In genomic region chr7:125720370-125720769, GRCm38 (mm10) we compare ENCODE assay signal across 10 mouse cellular contexts. TPM values are rescaled to one million over a fixed set of nuclear protein-coding genes. Genes with fewer than 3 reads are reported as not detected.
DNase-seq lines count a peak whose midpoint lies in the region; ATAC-seq lines count a peak whose summit lies in the region.
"Had no signal": no experiment of that assay in that cellular context is flagged by ENCODE, and none has a peak within 500 bp of the region (broad histone marks: within the 10 kb centered on the region; RNA-seq: fewer than 3 reads in every experiment).

No protein-coding gene starts in this region.

- no peaks in the 10 kb centered on the region for H3K9me3 ChIP-seq in hindbrain, embryonic 15.5 days
- H3K9me3 ChIP-seq in hindbrain, embryonic 16.5 days (ENCODE audit: control insufficient read depth, low read length), result no peaks in the 10 kb centered on the region
- no peaks in the 10 kb centered on the region for H3K9me3 ChIP-seq in heart, embryonic 11.5 days (replicated peaks; ENCODE audit: control insufficient read depth, low read length)
- no peaks in the 10 kb centered on the region for H3K9me3 ChIP-seq in limb, embryonic 15.5 days

- H3K27me3 ChIP-seq in hindbrain, embryonic 15.5 days, result no peaks in the 10 kb centered on the region
- H3K27me3 ChIP-seq in hindbrain, embryonic 16.5 days (replicated peaks; ENCODE audit: control insufficient read depth, insufficient read depth, low read length), result no peaks in the 10 kb centered on the region
- no peaks in the 10 kb centered on the region for H3K27me3 ChIP-seq in heart, embryonic 11.5 days (ENCODE audit: control insufficient read depth, insufficient read depth, low read length)
- H3K27me3 ChIP-seq in limb, embryonic 15.5 days, result no peaks in the 10 kb centered on the region
- H3K27me3 ChIP-seq: CH12.LX, Patski had no signal

- H3K27ac ChIP-seq in hindbrain, embryonic 15.5 days (replicated peaks), result 0 out of 2 replicates have a peak overlapping the region, but pooled peaks have one; percentile 36
- no peak overlapping the region for H3K27ac ChIP-seq in hindbrain, embryonic 16.5 days (ENCODE audit: low read depth, low read length)
- peak overlapping the region; percentile 62 for H3K27ac ChIP-seq in heart, embryonic 11.5 days (ENCODE audit: low read depth, low read length)
- peak overlapping the region; percentile 44; the same call in 1 of the 2 replicates for H3K27ac ChIP-seq in limb, embryonic 15.5 days

- H3K36me3 ChIP-seq in hindbrain, embryonic 15.5 days, result no peaks in the 10 kb centered on the region
- H3K36me3 ChIP-seq in hindbrain, embryonic 16.5 days (ENCODE audit: control insufficient read depth, insufficient read depth, low read length), result no peaks in the 10 kb centered on the region
- no peaks in the 10 kb centered on the region for H3K36me3 ChIP-seq in heart, embryonic 11.5 days (ENCODE audit: control insufficient read depth, insufficient read depth, low read length)
- no peaks in the 10 kb centered on the region for H3K36me3 ChIP-seq in limb, embryonic 15.5 days

- DNase-seq in retina, postnatal 7 days (ENCODE audit: low read depth, low spot score), result peak; percentile 8
- DNase-seq in retina, embryonic 14.5 days (ENCODE audit: low spot score), result no peak
- DNase-seq in liver, result no peak
- DNase-seq: adrenal gland, adult 2 months had no signal

- H3K4me3 ChIP-seq in hindbrain, embryonic 15.5 days, result no peak overlapping the region
- no peak overlapping the region for H3K4me3 ChIP-seq in hindbrain, embryonic 16.5 days (ENCODE audit: low read length)
- no peak overlapping the region for H3K4me3 ChIP-seq in heart, embryonic 11.5 days (ENCODE audit: low read depth, low read length)
- H3K4me3 ChIP-seq in limb, embryonic 15.5 days, result no peak overlapping the region

- H3K9ac ChIP-seq in hindbrain, embryonic 15.5 days, result no peak overlapping the region
- H3K9ac ChIP-seq in hindbrain, embryonic 16.5 days (ENCODE audit: low read depth, low read length), result no peak overlapping the region
- H3K9ac ChIP-seq in heart, embryonic 11.5 days (ENCODE audit: low read depth, low read length), result no peak overlapping the region
- H3K9ac ChIP-seq in limb, embryonic 15.5 days, result no peak overlapping the region

- no peak overlapping the region for H3K4me2 ChIP-seq in hindbrain, embryonic 15.5 days
- H3K4me2 ChIP-seq in hindbrain, embryonic 16.5 days (ENCODE audit: low read length), result no peak overlapping the region
- no peak overlapping the region for H3K4me2 ChIP-seq in heart, embryonic 11.5 days
- no peak overlapping the region for H3K4me2 ChIP-seq in limb, embryonic 15.5 days

- ATAC-seq in hindbrain, embryonic 15.5 days (ENCODE audit: low FRiP score, low read depth), result no peak
- ATAC-seq in hindbrain, embryonic 16.5 days, result no peak; the same call in 1 of the 2 replicates
- no peak for ATAC-seq in heart, embryonic 11.5 days (replicated peaks; ENCODE audit: insufficient number of reproducible peaks, low FRiP score, low TSS enrichment)
- ATAC-seq in limb, embryonic 15.5 days (ENCODE audit: insufficient number of reproducible peaks, low FRiP score, low TSS enrichment, low read depth), result no peak
- ATAC-seq: Patski had no signal

- 66% methylated on average over 5 of the region's 5 CpGs for WGBS in hindbrain, embryonic 15.5 days
- WGBS in hindbrain, embryonic 16.5 days, result 66% methylated on average over 5 of the region's 5 CpGs
- WGBS in heart, embryonic 11.5 days (ENCODE audit: insufficient replicate concordance), result 59% methylated on average over 5 of the region's 5 CpGs
- WGBS in limb, embryonic 15.5 days, result 31% methylated on average over 5 of the region's 5 CpGs

- H3K4me1 ChIP-seq in hindbrain, embryonic 15.5 days (replicated peaks), result peaks cover 20% of the 10 kb centered on the region
- peaks cover 4% of the 10 kb centered on the region; the same call in 1 of the 2 replicates for H3K4me1 ChIP-seq in hindbrain, embryonic 16.5 days (ENCODE audit: control insufficient read depth, insufficient read depth, low read depth, low read length)
- peaks cover 42% of the 10 kb centered on the region for H3K4me1 ChIP-seq in heart, embryonic 11.5 days (ENCODE audit: control insufficient read depth, insufficient read depth, low read length)
- H3K4me1 ChIP-seq in limb, embryonic 15.5 days, result peaks cover 30% of the 10 kb centered on the region

RNA-seq across cellular contexts. Expression of gene D430042O09Rik, which starts 12.7 kb away (rescaled TPM):
- 6.9 and 7.4 TPM in 2 replicates for polyA plus RNA-seq in hindbrain, embryonic 15.5 days (2015; fragmentation: Nextera tagmentation; extraction: Ambion mirVana)
- polyA plus RNA-seq in hindbrain, embryonic 16.5 days (2015; fragmentation: Nextera tagmentation; extraction: Ambion mirVana), result 5.0 and 6.5 TPM in 2 replicates
- polyA plus RNA-seq in heart, embryonic 11.5 days (2014; fragmentation: Nextera tagmentation; extraction: Ambion mirVana), result 8.7 and 9.4 TPM in 2 replicates
- 6.4 and 6.6 TPM in 2 replicates for polyA plus RNA-seq in limb, embryonic 15.5 days (2015; fragmentation: Nextera tagmentation; extraction: Ambion mirVana)

RNA-seq across cellular contexts. Expression of gene Gtf3c1, which starts 12.8 kb away (rescaled TPM):
- 29.1 and 29.8 TPM in 2 replicates for polyA plus RNA-seq in hindbrain, embryonic 15.5 days (2015; fragmentation: Nextera tagmentation; extraction: Ambion mirVana)
- 23.0 and 28.5 TPM in 2 replicates for polyA plus RNA-seq in hindbrain, embryonic 16.5 days (2015; fragmentation: Nextera tagmentation; extraction: Ambion mirVana)
- polyA plus RNA-seq in heart, embryonic 11.5 days (2014; fragmentation: Nextera tagmentation; extraction: Ambion mirVana), result 32.1 and 33.2 TPM in 2 replicates
- polyA plus RNA-seq in limb, embryonic 15.5 days (2015; fragmentation: Nextera tagmentation; extraction: Ambion mirVana), result 22.4 and 26.0 TPM in 2 replicates
